Mouse (Mus musculus): ENCODE results near the gene Myh7b. TPM values are rescaled to one million over a fixed set of nuclear protein-coding genes. Genes with fewer than 3 reads are reported as not detected.
"Not testable (repeated sequence)": the region's sequence is repeated elsewhere in the genome, so short reads cannot be mapped to it uniquely, and the experiment has no call there.

Myh7b gene
- total and polyA plus RNA-seq, 2 experiments = not detected

DNA sequence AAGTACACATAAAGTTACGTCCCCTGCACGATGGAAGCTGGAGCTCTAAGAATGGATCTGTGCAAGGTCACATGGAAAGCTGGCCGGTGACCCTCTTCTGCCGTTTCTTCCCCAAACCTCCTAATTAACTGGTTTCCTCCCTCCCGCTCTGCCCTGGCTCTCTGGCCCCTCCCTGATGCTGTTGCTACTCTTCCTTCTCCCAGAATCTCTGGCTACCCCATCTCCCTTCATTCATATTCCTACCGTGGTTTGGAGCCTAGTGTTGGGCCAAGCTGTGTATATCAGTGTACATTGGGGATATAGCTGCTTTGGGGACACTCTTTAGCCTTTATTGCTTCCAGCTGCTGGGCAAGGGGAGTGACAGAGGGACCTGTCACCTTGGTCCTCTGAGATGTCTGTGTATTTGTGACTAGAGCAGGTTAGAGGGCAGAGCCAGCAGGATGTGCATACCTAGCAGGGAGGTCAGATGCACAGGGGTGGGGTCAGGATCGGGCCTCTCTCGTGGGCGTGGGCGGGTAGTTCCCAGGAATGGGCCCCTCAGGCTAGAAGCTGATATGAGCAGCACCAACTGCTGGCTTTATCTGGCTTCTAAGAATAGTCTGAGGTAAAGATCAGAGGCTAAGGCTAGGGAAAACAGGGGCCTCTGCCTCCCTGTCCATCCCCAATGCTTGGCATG, 6.3 kb upstream of the Myh7b start:
- TF ChIP-seq CTCF (IDR thresholded peaks at IDR 0.05; ENCODE audit: low read depth, low read length) = no peak
- TF ChIP-seq POLR2A (IDR thresholded peaks at IDR 0.05; ENCODE audit: extremely low read depth, insufficient read depth, low read length) = no peak
- Histone ChIP-seq H3K36me3 (ENCODE audit: control insufficient read depth, insufficient read depth, low read length) (no peaks in the 10 kb centered on the region), H3K27ac (replicated peaks; ENCODE audit: insufficient read depth, low read depth, low read length) (no peak overlapping the region), H3K79me2 (ENCODE audit: control insufficient read depth, insufficient read depth, low read length) (no peaks in the 10 kb centered on the region), H3K27me3 (ENCODE audit: control insufficient read depth, insufficient read depth, low read length) (no peaks in the 10 kb centered on the region), H3K4me3 (ENCODE audit: insufficient read depth, low read depth, low read length) (no peak overlapping the region), H3K9ac (ENCODE audit: low read depth, low read length) (no peak overlapping the region), H3K4me1 (ENCODE audit: control insufficient read depth, insufficient read depth, low read length) (peaks cover 2% of the 10 kb centered on the region; the same call in 1 of the 2 replicates)
- DNase-seq (ENCODE audit: extremely low read depth, low read depth, low spot score) = no peak
- 61% methylated on average over 10 of the region's 10 CpGs for WGBS

DNA sequence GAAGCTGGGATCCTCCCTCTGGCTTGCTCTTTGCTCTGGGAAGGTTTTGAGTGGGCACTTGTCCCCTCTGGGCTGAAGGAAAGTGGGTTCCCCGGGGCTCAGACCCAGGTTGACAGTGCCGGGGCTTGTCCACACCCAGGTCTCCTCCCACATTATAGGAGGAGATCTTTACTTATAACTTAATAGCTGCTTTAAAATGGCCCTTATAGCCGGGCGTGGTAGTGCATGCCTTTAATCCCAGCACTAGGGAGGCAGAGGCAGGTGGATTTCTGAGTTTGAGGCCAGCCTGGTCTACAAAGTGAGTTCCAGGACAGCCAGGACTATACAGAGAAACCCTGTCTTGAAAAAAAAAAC, 5.8 kb upstream of the Myh7b start:
- not testable (repeated sequence) for H3K36me3 ChIP-seq (ENCODE audit: control insufficient read depth, insufficient read depth, low read length); H3K4me3 ChIP-seq (ENCODE audit: insufficient read depth, low read depth, low read length); H3K4me1 ChIP-seq (ENCODE audit: control insufficient read depth, insufficient read depth, low read length); DNase-seq (ENCODE audit: extremely low read depth, low read depth, low spot score); H3K27me3 ChIP-seq (ENCODE audit: control insufficient read depth, insufficient read depth, low read length); H3K27ac ChIP-seq (replicated peaks; ENCODE audit: insufficient read depth, low read depth, low read length); H3K9ac ChIP-seq (ENCODE audit: low read depth, low read length); H3K79me2 ChIP-seq (ENCODE audit: control insufficient read depth, insufficient read depth, low read length)
- 78% methylated on average over 4 of the region's 4 CpGs for WGBS

DNA sequence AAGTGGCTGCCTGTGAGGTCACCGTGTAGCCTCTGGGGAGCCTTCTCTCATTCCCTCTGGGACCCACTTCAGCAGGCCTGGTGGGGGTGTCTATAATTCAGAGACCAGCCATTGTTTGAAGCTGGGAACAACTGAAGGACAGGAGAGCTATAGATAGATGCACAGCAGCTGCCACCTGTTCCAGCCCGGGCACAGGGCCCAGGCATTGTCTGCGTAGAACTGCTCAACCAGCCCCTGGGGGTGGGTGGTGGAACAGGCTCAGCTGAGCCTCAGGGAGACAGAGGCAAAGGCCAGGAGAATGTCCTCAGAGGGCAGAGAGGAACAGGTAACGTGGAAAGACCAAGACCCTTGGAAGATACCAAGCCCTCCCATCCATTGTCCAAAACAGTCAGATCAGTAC, 4.7 kb upstream of the Myh7b start:
- Histone ChIP-seq H3K79me2 (ENCODE audit: control insufficient read depth, insufficient read depth, low read length) (no peaks in the 10 kb centered on the region), H3K4me3 (ENCODE audit: insufficient read depth, low read depth, low read length) (no peak overlapping the region), H3K27ac (replicated peaks; ENCODE audit: insufficient read depth, low read depth, low read length) (no peak overlapping the region), H3K27me3 (ENCODE audit: control insufficient read depth, insufficient read depth, low read length) (no peaks in the 10 kb centered on the region), H3K9ac (ENCODE audit: low read depth, low read length) (no peak overlapping the region), H3K4me1 (ENCODE audit: control insufficient read depth, insufficient read depth, low read length) (peaks cover 2% of the 10 kb centered on the region; the same call in 1 of the 2 replicates), H3K36me3 (ENCODE audit: control insufficient read depth, insufficient read depth, low read length) (no peaks in the 10 kb centered on the region)
- DNase-seq (ENCODE audit: extremely low read depth, low read depth, low spot score) = no peak
- TF ChIP-seq POLR2A (IDR thresholded peaks at IDR 0.05; ENCODE audit: extremely low read depth, insufficient read depth, low read length) (no peak), CTCF (IDR thresholded peaks at IDR 0.05; ENCODE audit: low read depth, low read length) (no peak)
- WGBS = 85% methylated on average over 4 of the region's 4 CpGs

DNA sequence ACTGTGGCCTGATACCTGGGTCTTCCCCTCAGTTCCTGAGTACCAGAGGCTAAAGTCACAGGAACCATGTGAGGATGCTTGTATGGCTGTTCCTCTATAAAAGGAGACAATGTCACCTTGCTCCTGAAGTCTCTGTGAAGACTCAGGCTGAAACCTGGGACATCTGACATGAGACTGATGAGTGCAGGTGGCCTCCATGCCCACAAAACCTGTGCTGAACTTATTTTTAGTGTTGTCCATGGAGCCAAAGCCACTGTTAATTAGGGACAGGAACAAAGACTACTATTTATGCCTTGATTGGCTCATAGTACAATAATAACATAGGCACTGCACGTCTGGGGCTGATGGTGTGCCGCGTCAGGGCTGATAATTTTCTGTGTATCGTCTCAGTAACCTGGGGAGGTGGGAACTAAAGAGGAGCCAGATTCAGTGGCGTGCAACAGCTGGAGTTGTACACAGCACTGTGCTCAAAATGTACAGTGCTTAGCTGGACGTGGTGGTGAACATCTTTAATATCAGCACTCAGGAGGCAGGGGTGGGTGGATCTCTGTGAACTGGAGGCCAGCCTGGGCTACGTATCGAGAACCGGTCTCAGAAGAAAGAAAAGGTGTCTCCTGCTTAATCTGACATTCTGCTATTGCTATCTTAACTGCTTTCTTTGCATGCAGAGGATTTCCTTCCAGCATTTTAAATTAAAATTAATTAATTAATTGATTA, 980 bp downstream of the Myh7b start:
- H3K4me1 ChIP-seq (ENCODE audit: control insufficient read depth, insufficient read depth, low read length) = peaks cover 3% of the 10 kb centered on the region; the same call in 1 of the 2 replicates
- TF ChIP-seq CTCF (IDR thresholded peaks at IDR 0.05; ENCODE audit: low read depth, low read length) = no peak
- TF ChIP-seq POLR2A (IDR thresholded peaks at IDR 0.05; ENCODE audit: extremely low read depth, insufficient read depth, low read length) = no peak
- H3K27ac ChIP-seq (replicated peaks; ENCODE audit: insufficient read depth, low read depth, low read length) = no peak overlapping the region
- 89% methylated on average over 9 of the region's 9 CpGs for WGBS
- no peak overlapping the region for H3K4me3 ChIP-seq (ENCODE audit: insufficient read depth, low read depth, low read length)
- H3K79me2 ChIP-seq (ENCODE audit: control insufficient read depth, insufficient read depth, low read length) = no peaks in the 10 kb centered on the region
- no peak for DNase-seq (ENCODE audit: extremely low read depth, low read depth, low spot score)
- no peaks in the 10 kb centered on the region for H3K27me3 ChIP-seq (ENCODE audit: control insufficient read depth, insufficient read depth, low read length)
- no peaks in the 10 kb centered on the region for H3K36me3 ChIP-seq (ENCODE audit: control insufficient read depth, insufficient read depth, low read length)
- H3K9ac ChIP-seq (ENCODE audit: low read depth, low read length) = no peak overlapping the region

DNA sequence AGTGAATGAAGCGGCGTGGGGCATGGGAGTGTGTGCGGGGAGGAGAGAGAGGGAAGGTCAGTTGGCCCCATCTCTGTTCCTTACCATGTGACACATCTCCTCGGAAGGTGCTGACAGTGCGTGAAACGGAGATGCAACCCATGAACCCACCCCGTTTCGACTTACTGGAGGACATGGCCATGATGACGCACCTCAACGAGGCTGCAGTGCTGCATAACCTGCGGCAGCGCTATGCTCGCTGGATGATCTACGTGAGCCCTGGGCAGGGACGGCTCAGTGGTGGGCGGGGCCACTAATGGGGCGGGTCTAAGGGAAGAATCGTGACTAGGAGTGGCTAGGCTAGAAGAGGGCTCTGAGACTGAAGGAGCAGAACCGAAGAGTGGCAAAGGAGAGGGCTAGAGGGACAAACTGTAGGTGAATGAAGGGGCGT, 2.3 kb downstream of the Myh7b start:
- H3K4me1 ChIP-seq (ENCODE audit: control insufficient read depth, insufficient read depth, low read length) = peaks cover 3% of the 10 kb centered on the region; the same call in 1 of the 2 replicates

DNA sequence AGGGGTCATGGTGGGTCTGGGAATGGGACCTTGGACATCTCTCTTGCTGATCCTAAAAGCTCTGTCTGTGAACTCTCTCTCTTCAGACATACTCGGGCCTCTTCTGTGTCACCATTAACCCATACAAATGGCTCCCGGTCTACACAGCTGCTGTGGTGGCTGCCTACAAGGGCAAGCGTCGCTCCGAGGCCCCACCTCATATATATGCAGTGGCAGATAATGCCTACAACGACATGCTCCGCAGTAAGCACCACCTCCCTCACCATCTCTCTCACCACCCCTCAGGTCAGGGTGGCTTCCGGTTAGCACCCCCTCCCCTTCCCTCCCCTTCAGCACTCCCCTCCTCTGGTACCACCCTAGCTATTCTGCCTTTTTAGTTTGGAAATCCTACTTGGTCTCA, 2.9 kb downstream of the Myh7b start:
- Histone ChIP-seq H3K27ac (replicated peaks; ENCODE audit: insufficient read depth, low read depth, low read length) (no peak overlapping the region), H3K36me3 (ENCODE audit: control insufficient read depth, insufficient read depth, low read length) (no peaks in the 10 kb centered on the region), H3K9ac (ENCODE audit: low read depth, low read length) (no peak overlapping the region), H3K27me3 (ENCODE audit: control insufficient read depth, insufficient read depth, low read length) (no peaks in the 10 kb centered on the region), H3K4me1 (ENCODE audit: control insufficient read depth, insufficient read depth, low read length) (peaks cover 3% of the 10 kb centered on the region; the same call in 1 of the 2 replicates), H3K4me3 (ENCODE audit: insufficient read depth, low read depth, low read length) (no peak overlapping the region), H3K79me2 (ENCODE audit: control insufficient read depth, insufficient read depth, low read length) (no peaks in the 10 kb centered on the region)
- no peak for DNase-seq (ENCODE audit: extremely low read depth, low read depth, low spot score)
- WGBS = 79% methylated on average over 8 of the region's 8 CpGs
- TF ChIP-seq CTCF (IDR thresholded peaks at IDR 0.05; ENCODE audit: low read depth, low read length) = no peak
- TF ChIP-seq POLR2A (IDR thresholded peaks at IDR 0.05; ENCODE audit: extremely low read depth, insufficient read depth, low read length) = no peak

More for the DNA sequence above, 2.3 kb downstream of the Myh7b start:
- H3K27me3 ChIP-seq (ENCODE audit: control insufficient read depth, insufficient read depth, low read length) = no peaks in the 10 kb centered on the region
- H3K36me3 ChIP-seq (ENCODE audit: control insufficient read depth, insufficient read depth, low read length) = no peaks in the 10 kb centered on the region
- WGBS = 10% methylated on average over 20 of the region's 20 CpGs
- peak; percentile 42 for DNase-seq (ENCODE audit: extremely low read depth, low read depth, low spot score)
- no peaks in the 10 kb centered on the region for H3K79me2 ChIP-seq (ENCODE audit: control insufficient read depth, insufficient read depth, low read length)
- H3K4me3 ChIP-seq (ENCODE audit: insufficient read depth, low read depth, low read length) = peak overlapping the region; percentile 46
- TF ChIP-seq POLR2A (IDR thresholded peaks at IDR 0.05; ENCODE audit: extremely low read depth, insufficient read depth, low read length) (no peak), CTCF (IDR thresholded peaks at IDR 0.05; ENCODE audit: low read depth, low read length) (no peak)
- no peak overlapping the region; the same call in 1 of the 2 replicates for H3K9ac ChIP-seq (ENCODE audit: low read depth, low read length)
- no peak overlapping the region for H3K27ac ChIP-seq (replicated peaks; ENCODE audit: insufficient read depth, low read depth, low read length)

Measured in liver, adult 2 months (tissue).